Mouse (Mus musculus) kidney, embryonic 16.5 days (tissue): Measurements from ENCODE around the gene Kcnip4. TPM values are rescaled to one million over a fixed set of nuclear protein-coding genes. Genes with fewer than 3 reads are reported as not detected.

Experiments used
- ATAC-seq: fragments of 200-750 bp; cut with Nextera tagmentation; 2 replicates; pipeline ENCODE4 v1.8.0; 2017; ENCODE audit warnings: moderate TSS enrichment; ENCODE audit not compliant: low FRiP score, low TSS enrichment
- H3K27ac ChIP-seq: fragments of 300-500 bp; sonication (generic); 2 replicates; pipeline ENCODE4 v1.5.1; 2014; ENCODE audit warnings: low read length
- H3K27me3 ChIP-seq: fragments of 300-500 bp; sonication (generic); 2 replicates; pipeline ENCODE4 v1.6.1; 2014; ENCODE audit warnings: low read length, control low read depth, mixed read lengths; ENCODE audit not compliant: insufficient read depth
- H3K36me3 ChIP-seq: fragments of 300-500 bp; sonication (generic); 2 replicates; pipeline ENCODE4 v1.6.1; 2014; ENCODE audit warnings: low read length, control low read depth, mixed read lengths; ENCODE audit not compliant: insufficient read depth
- H3K4me1 ChIP-seq: fragments of 300-500 bp; sonication (generic); 2 replicates; pipeline ENCODE4 v1.6.1; 2014; ENCODE audit warnings: low read length, control low read depth, mixed read lengths; ENCODE audit not compliant: insufficient read depth
- H3K4me2 ChIP-seq: fragments of 300-500 bp; sonication (generic); replicated peaks from 2 replicates; pipeline ENCODE4 v1.6.1; 2014; ENCODE audit warnings: low read depth, low read length
- H3K4me3 ChIP-seq: fragments of 300-500 bp; sonication (generic); 2 replicates; pipeline ENCODE4 v1.5.1; 2014; ENCODE audit warnings: mild to moderate bottlenecking, low read length
- H3K9ac ChIP-seq: fragments of 300-500 bp; sonication (generic); replicated peaks from 2 replicates; pipeline ENCODE4 v1.6.1; 2014; ENCODE audit warnings: low read length
- H3K9me3 ChIP-seq: fragments of 300-500 bp; sonication (generic); 2 replicates; pipeline ENCODE4 v1.6.1; 2016; ENCODE audit warnings: low read length, control low read depth
- WGBS: fragments of 180-500 bp; shearing (Covaris S2); extraction: QIAGEN DNeasy Blood & Tissue Kit; methylation state at CpG from one replicate; pipeline ENCODE4 v1.1.7; 2014; 5-methylcytosine and 5-hydroxymethylcytosine counted together
- polyA plus RNA-seq: library from polyadenylated mRNA; unstranded; fragments of >200 nt; fragmentation: Nextera tagmentation; extraction: Ambion mirVana; gene quantifications from 2 replicates; pipeline ENCODE4 v1.2.1, GENCODE M21; 2015

The Kcnip4 gene
- polyA plus RNA-seq, 1 experiment from 2014 or later, result 0.65 TPM

GRCm38 (mm10) chr5:49201164-49201756 lies 323.4 kb downstream of the Kcnip4 start:
- no peak overlapping the region for H3K9ac ChIP-seq
- 79% methylated on average over 4 of the region's 4 CpGs for WGBS
- no peaks in the 10 kb centered on the region for H3K9me3 ChIP-seq
- no peak overlapping the region for H3K4me2 ChIP-seq
- H3K27ac ChIP-seq, result no peak overlapping the region
- ATAC-seq, result no peak
- H3K4me3 ChIP-seq, result no peak overlapping the region
- H3K4me1 ChIP-seq, result no peaks in the 10 kb centered on the region
- H3K36me3 ChIP-seq, result no peaks in the 10 kb centered on the region
- H3K27me3 ChIP-seq, result no peaks in the 10 kb centered on the region

- no peaks in the 10 kb centered on the region for H3K4me1 ChIP-seq
- WGBS, result 69% methylated on average over 1 of the region's 1 CpGs
- no peak for ATAC-seq
Observed at GRCm38 (mm10) chr5:49188236-49188635, 336.5 kb downstream of the Kcnip4 start.

GRCm38 (mm10) chr5:49150116-49150811 lies 374.4 kb downstream of the Kcnip4 start:
- H3K9me3 ChIP-seq, result no peaks in the 10 kb centered on the region
- ATAC-seq, result no peak

More at GRCm38 (mm10) chr5:49188236-49188635, 336.5 kb downstream of the Kcnip4 start:
- Histone ChIP-seq H3K27me3 (no peaks in the 10 kb centered on the region), H3K9me3 (no peaks in the 10 kb centered on the region), H3K4me2 (no peak overlapping the region), H3K27ac (no peak overlapping the region), H3K4me3 (no peak overlapping the region), H3K9ac (no peak overlapping the region), H3K36me3 (no peaks in the 10 kb centered on the region)

GRCm38 (mm10) chr5:49149684-49150083 lies 375.0 kb downstream of the Kcnip4 start:
- Histone ChIP-seq H3K27me3 (no peaks in the 10 kb centered on the region), H3K4me1 (no peaks in the 10 kb centered on the region), H3K36me3 (no peaks in the 10 kb centered on the region), H3K9me3 (no peaks in the 10 kb centered on the region), H3K4me2 (no peak overlapping the region), H3K9ac (no peak overlapping the region), H3K27ac (no peak overlapping the region), H3K4me3 (no peak overlapping the region)
- WGBS, result 80% methylated on average over 2 of the region's 2 CpGs
- no peak for ATAC-seq

More at GRCm38 (mm10) chr5:49150116-49150811, 374.4 kb downstream of the Kcnip4 start:
- Histone ChIP-seq H3K4me3 (no peak overlapping the region), H3K27ac (no peak overlapping the region), H3K4me1 (no peaks in the 10 kb centered on the region), H3K9ac (no peak overlapping the region), H3K36me3 (no peaks in the 10 kb centered on the region), H3K4me2 (no peak overlapping the region), H3K27me3 (no peaks in the 10 kb centered on the region)
- WGBS, result 74% methylated on average over 2 of the region's 2 CpGs

- Histone ChIP-seq H3K27me3 (no peaks in the 10 kb centered on the region), H3K27ac (no peak overlapping the region), H3K4me3 (no peak overlapping the region), H3K36me3 (no peaks in the 10 kb centered on the region), H3K4me1 (no peaks in the 10 kb centered on the region), H3K9me3 (no peaks in the 10 kb centered on the region), H3K9ac (no peak overlapping the region), H3K4me2 (no peak overlapping the region)
- no peak for ATAC-seq
- WGBS, result 79% methylated on average over 5 of the region's 5 CpGs
Observed at GRCm38 (mm10) chr5:49095432-49095831, 429.3 kb downstream of the Kcnip4 start.

GRCm38 (mm10) chr5:49094945-49095344 lies 429.8 kb downstream of the Kcnip4 start:
- Histone ChIP-seq H3K9ac (no peak overlapping the region), H3K27me3 (no peaks in the 10 kb centered on the region), H3K36me3 (no peaks in the 10 kb centered on the region), H3K9me3 (no peaks in the 10 kb centered on the region), H3K4me2 (no peak overlapping the region), H3K4me1 (no peaks in the 10 kb centered on the region), H3K27ac (no peak overlapping the region), H3K4me3 (no peak overlapping the region)
- WGBS, result 69% methylated on average over 2 of the region's 2 CpGs
- no peak for ATAC-seq

- H3K27ac ChIP-seq, result no peak overlapping the region
- no peak overlapping the region for H3K9ac ChIP-seq
- H3K36me3 ChIP-seq, result no peaks in the 10 kb centered on the region
- no peak overlapping the region for H3K4me3 ChIP-seq
- no peaks in the 10 kb centered on the region for H3K27me3 ChIP-seq
- 63% methylated on average over 3 of the region's 3 CpGs for WGBS
- H3K4me1 ChIP-seq, result no peaks in the 10 kb centered on the region
- no peaks in the 10 kb centered on the region for H3K9me3 ChIP-seq
- ATAC-seq, result no peak
- H3K4me2 ChIP-seq, result no peak overlapping the region
Observed at GRCm38 (mm10) chr5:49094306-49094705, 430.4 kb downstream of the Kcnip4 start.

- Histone ChIP-seq H3K27me3 (no peaks in the 10 kb centered on the region), H3K9me3 (no peaks in the 10 kb centered on the region), H3K36me3 (no peaks in the 10 kb centered on the region), H3K4me1 (no peaks in the 10 kb centered on the region), H3K9ac (no peak overlapping the region), H3K27ac (no peak overlapping the region), H3K4me3 (no peak overlapping the region), H3K4me2 (no peak overlapping the region)
- peak; percentile 80; the same call in 1 of the 2 replicates for ATAC-seq
- WGBS, result 4% methylated on average over 6 of the region's 6 CpGs
Observed at GRCm38 (mm10) chr5:49090122-49090680, 434.5 kb downstream of the Kcnip4 start.

- Histone ChIP-seq H3K4me2 (no peak overlapping the region), H3K27me3 (no peaks in the 10 kb centered on the region), H3K4me1 (no peaks in the 10 kb centered on the region), H3K36me3 (no peaks in the 10 kb centered on the region), H3K9ac (no peak overlapping the region), H3K9me3 (no peaks in the 10 kb centered on the region), H3K27ac (no peak overlapping the region), H3K4me3 (no peak overlapping the region)
- no peak for ATAC-seq
- WGBS, result 18% methylated on average over 1 of the region's 1 CpGs
Observed at GRCm38 (mm10) chr5:49065646-49066045, 459.1 kb downstream of the Kcnip4 start.

GRCm38 (mm10) chr5:49058926-49059325 lies 465.8 kb downstream of the Kcnip4 start:
- H3K9me3 ChIP-seq, result no peaks in the 10 kb centered on the region
- no peak for ATAC-seq
- H3K36me3 ChIP-seq, result no peaks in the 10 kb centered on the region

More at GRCm38 (mm10) chr5:49058926-49059325, 465.8 kb downstream of the Kcnip4 start:
- no peak overlapping the region for H3K4me2 ChIP-seq
- no peaks in the 10 kb centered on the region for H3K27me3 ChIP-seq
- H3K9ac ChIP-seq, result no peak overlapping the region
- no peak overlapping the region for H3K27ac ChIP-seq
- no peak overlapping the region for H3K4me3 ChIP-seq
- H3K4me1 ChIP-seq, result no peaks in the 10 kb centered on the region
